15 mouse cellular contexts compared by ENCODE assay signal in the genomic region with DNA sequence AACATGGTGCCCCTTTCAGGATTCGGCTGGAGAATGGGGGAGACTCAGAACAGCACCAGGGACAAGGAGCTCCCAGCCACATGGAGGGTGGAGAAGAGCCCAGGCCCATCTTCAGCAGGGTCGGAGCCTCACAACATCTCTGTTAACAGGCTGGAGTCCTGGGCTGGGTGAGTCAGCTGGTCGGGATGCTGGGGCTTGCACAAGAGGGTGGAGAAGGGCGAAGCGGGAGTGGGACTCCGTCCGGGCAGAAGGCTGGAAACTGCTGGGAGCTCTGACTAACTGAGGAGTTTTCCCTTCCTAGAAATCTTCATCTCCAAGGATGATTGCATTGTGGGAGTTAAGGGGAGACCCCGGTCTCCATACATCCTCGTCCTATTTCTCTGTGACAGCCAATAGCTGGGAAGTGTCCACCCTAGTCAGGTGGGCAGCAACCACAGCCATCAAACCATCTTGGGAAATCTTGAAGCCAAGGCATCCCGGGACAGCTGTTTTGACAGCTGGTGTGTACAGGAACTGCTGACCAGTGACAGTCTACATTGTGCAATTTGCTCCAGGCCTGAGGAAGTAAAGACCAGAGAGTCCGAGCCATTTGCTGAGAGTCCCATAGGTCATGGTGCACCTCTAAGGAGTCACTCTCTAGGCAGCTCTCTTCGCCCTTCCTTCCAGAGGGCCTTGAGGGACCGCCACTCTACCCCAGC.
A peak's percentile ranks its signal among the peaks of the same experiment; 100 is the strongest.
DNase-seq lines count a peak whose midpoint lies in the region; ATAC-seq lines count a peak whose summit lies in the region.
"Had no signal": no experiment of that assay in that cellular context is flagged by ENCODE, and none has a peak within 500 bp of the region (broad histone marks: within the 10 kb centered on the region; RNA-seq: fewer than 3 reads in every experiment).

No protein-coding gene starts in this region.

- ATAC-seq in hindbrain, embryonic 16.5 days = no peak
- no peak for ATAC-seq in embryonic facial prominence, embryonic 15.5 days (ENCODE audit: insufficient number of reproducible peaks, low FRiP score, low TSS enrichment, low read depth)
- ATAC-seq in cerebellum, adult (ENCODE audit: insufficient number of reproducible peaks, low FRiP score, low TSS enrichment) = no peak
- ATAC-seq: forebrain, postnatal 0 days; midbrain, embryonic 15.5 days had no signal

- peak; percentile 23 for DNase-seq in adrenal gland, postnatal 10 days
- DNase-seq in adrenal gland, postnatal 4 days (ENCODE audit: low spot score in 2 of 2) = no peak
- DNase-seq in hindbrain, embryonic 10.5 days (ENCODE audit: low spot score) = no peak
- DNase-seq in skeletal muscle tissue, adult 2 months (ENCODE audit: low read depth, low spot score) = peak; percentile 42
- no peak for DNase-seq in kidney, adult 11 months
- DNase-seq: forebrain, postnatal 0 days; retina, postnatal 1 day; spleen, adult 18-20 months had no signal

- H3K36me3 ChIP-seq in hindbrain, embryonic 10.5 days = no peaks in the 10 kb centered on the region
- no peaks in the 10 kb centered on the region for H3K36me3 ChIP-seq in hindbrain, embryonic 16.5 days (ENCODE audit: control insufficient read depth, insufficient read depth, low read length)
- H3K36me3 ChIP-seq in embryonic facial prominence, embryonic 15.5 days = no peaks in the 10 kb centered on the region
- H3K36me3 ChIP-seq: embryonic facial prominence, embryonic 13.5 days; midbrain, embryonic 15.5 days; neural tube, embryonic 13.5 days had no signal

- H3K9me3 ChIP-seq in hindbrain, embryonic 10.5 days = no peaks in the 10 kb centered on the region
- no peaks in the 10 kb centered on the region for H3K9me3 ChIP-seq in hindbrain, embryonic 16.5 days (ENCODE audit: control insufficient read depth, low read length)
- no peaks in the 10 kb centered on the region for H3K9me3 ChIP-seq in embryonic facial prominence, embryonic 15.5 days (replicated peaks)
- H3K9me3 ChIP-seq: embryonic facial prominence, embryonic 13.5 days; midbrain, embryonic 15.5 days; neural tube, embryonic 13.5 days had no signal

- 90% methylated on average over 13 of the region's 13 CpGs for WGBS in hindbrain, embryonic 10.5 days
- 94% methylated on average over 13 of the region's 13 CpGs for WGBS in hindbrain, embryonic 16.5 days
- WGBS in embryonic facial prominence, embryonic 15.5 days = 75% methylated on average over 13 of the region's 13 CpGs

- H3K9ac ChIP-seq in hindbrain, embryonic 16.5 days (ENCODE audit: low read depth, low read length) = no peak overlapping the region
- no peak overlapping the region for H3K9ac ChIP-seq in embryonic facial prominence, embryonic 15.5 days
- H3K9ac ChIP-seq: embryonic facial prominence, embryonic 13.5 days; forebrain, postnatal 0 days; midbrain, embryonic 15.5 days; neural tube, embryonic 13.5 days had no signal

- H3K4me1 ChIP-seq in hindbrain, embryonic 10.5 days (replicated peaks) = peaks cover 73% of the 10 kb centered on the region
- peaks cover 6% of the 10 kb centered on the region; the same call in 1 of the 2 replicates for H3K4me1 ChIP-seq in hindbrain, embryonic 16.5 days (ENCODE audit: control insufficient read depth, insufficient read depth, low read depth, low read length)
- peaks cover 43% of the 10 kb centered on the region for H3K4me1 ChIP-seq in embryonic facial prominence, embryonic 15.5 days

- peaks cover 22% of the 10 kb centered on the region for H3K27me3 ChIP-seq in hindbrain, embryonic 10.5 days (ENCODE audit: insufficient read depth, poor library complexity, severe bottlenecking)
- no peaks in the 10 kb centered on the region for H3K27me3 ChIP-seq in hindbrain, embryonic 16.5 days (replicated peaks; ENCODE audit: control insufficient read depth, insufficient read depth, low read length)
- no peaks in the 10 kb centered on the region for H3K27me3 ChIP-seq in embryonic facial prominence, embryonic 15.5 days
- H3K27me3 ChIP-seq: embryonic facial prominence, embryonic 13.5 days; midbrain, embryonic 15.5 days; neural tube, embryonic 13.5 days had no signal

- H3K4me3 ChIP-seq in hindbrain, embryonic 10.5 days = no peak overlapping the region
- H3K4me3 ChIP-seq in hindbrain, embryonic 16.5 days (ENCODE audit: low read length) = no peak overlapping the region
- no peak overlapping the region for H3K4me3 ChIP-seq in embryonic facial prominence, embryonic 15.5 days (replicated peaks)
- H3K4me3 ChIP-seq: embryonic facial prominence, embryonic 13.5 days; midbrain, embryonic 15.5 days; neural tube, embryonic 13.5 days had no signal

- H3K4me2 ChIP-seq in hindbrain, embryonic 16.5 days (ENCODE audit: low read length) = no peak overlapping the region
- no peak overlapping the region for H3K4me2 ChIP-seq in embryonic facial prominence, embryonic 15.5 days (replicated peaks)
- H3K4me2 ChIP-seq: embryonic facial prominence, embryonic 13.5 days; liver, embryonic 11.5 days; midbrain, embryonic 15.5 days; neural tube, embryonic 13.5 days had no signal

- 0 out of 2 replicates have a peak overlapping the region, but pooled peaks have one; percentile 37 for H3K27ac ChIP-seq in hindbrain, embryonic 10.5 days
- H3K27ac ChIP-seq in hindbrain, embryonic 16.5 days (ENCODE audit: low read depth, low read length) = no peak overlapping the region
- peak overlapping the region; percentile 44 for H3K27ac ChIP-seq in embryonic facial prominence, embryonic 15.5 days (replicated peaks)
- H3K27ac ChIP-seq: midbrain, embryonic 15.5 days; neural tube, embryonic 13.5 days had no signal

Comparison
In these comparisons a context has a peak if more than half of its experiments do, and no peak if none do; other contexts are left out.
1. DNase-seq: peak in adrenal gland, postnatal 10 days (single experiment) and skeletal muscle tissue, adult 2 months (single experiment); none in adrenal gland, postnatal 4 days (0 of 2), hindbrain, embryonic 10.5 days (single experiment) and kidney, adult 11 months (single experiment).